Mouse (Mus musculus) thymus, adult 2 months (tissue): ENCODE data around the gene Arhgef9. TPM values are rescaled to one million over a fixed set of nuclear protein-coding genes. Genes with fewer than 3 reads are reported as not detected.

Experiments used
- DNase-seq: peaks from one replicate; pipeline ENCODE4 v3.0.0; 2021
- H3K27ac ChIP-seq: fragments of 200-500 bp; 2 replicates; pipeline ENCODE4 v1.5.1; 2012; ENCODE audit warnings: low read length, control low read depth; ENCODE audit not compliant: control insufficient read depth, insufficient read depth
- H3K27me3 ChIP-seq: fragments of 200-500 bp; 2 replicates; pipeline ENCODE4 v1.6.1; 2012; ENCODE audit warnings: mild to moderate bottlenecking, low read length, moderate library complexity, mixed read lengths; ENCODE audit not compliant: control insufficient read depth, insufficient read depth
- H3K36me3 ChIP-seq: fragments of 200-500 bp; 2 replicates; pipeline ENCODE4 v1.6.1; 2012; ENCODE audit warnings: mild to moderate bottlenecking, low read length, moderate library complexity; ENCODE audit not compliant: control insufficient read depth, insufficient read depth
- H3K4me1 ChIP-seq: fragments of 200-500 bp; replicated peaks from 2 replicates; pipeline ENCODE4 v1.6.1; 2012; ENCODE audit warnings: low read length; ENCODE audit not compliant: control insufficient read depth, insufficient read depth
- H3K4me3 ChIP-seq: fragments of 200-500 bp; 2 replicates; pipeline ENCODE4 v1.5.1; 2012; ENCODE audit warnings: mild to moderate bottlenecking, low read length, control low read depth, moderate library complexity; ENCODE audit not compliant: control insufficient read depth, insufficient read depth
- CTCF ChIP-seq: fragments of 200-500 bp; IDR thresholded peaks from 2 replicates; pipeline ENCODE4 v1.5.1; 2012; ENCODE audit warnings: mild to moderate bottlenecking, control low read depth, low read length, moderate library complexity, borderline replicate concordance; ENCODE audit not compliant: control insufficient read depth, poor library complexity, insufficient read depth; ENCODE audit errors: extremely low read depth
- POLR2A ChIP-seq: fragments of 200-500 bp; IDR thresholded peaks from 2 replicates; pipeline ENCODE4 v1.6.1; 2012; ENCODE audit warnings: mild to moderate bottlenecking, low read length, control low read depth, moderate library complexity; ENCODE audit not compliant: control insufficient read depth, poor library complexity, insufficient read depth; ENCODE audit errors: extremely low read depth
- WGBS: fragments of 180-500 bp; shearing (Covaris S2); methylation state at CpG from one replicate; pipeline ENCODE4 v1.1.7; 2018; 5-methylcytosine and 5-hydroxymethylcytosine counted together
- polyA plus RNA-seq: library from polyadenylated mRNA; depleted of rRNA; stranded (reverse); fragments of >200 nt; gene quantifications from 2 replicates; pipeline ENCODE4 v1.2.3, GENCODE M21; 2012; rRNA removed

The Arhgef9 gene
- polyA plus RNA-seq, 1 experiment: 1.2 TPM

- Histone ChIP-seq H3K27ac (no peak overlapping the region), H3K4me1 (no peaks in the 10 kb centered on the region), H3K36me3 (no peaks in the 10 kb centered on the region), H3K27me3 (no peaks in the 10 kb centered on the region), H3K4me3 (no peak overlapping the region)
- WGBS: 9% methylated on average over 4 of the region's 4 CpGs
- TF ChIP-seq POLR2A (no peak), CTCF (no peak)
- DNase-seq: peak; percentile 2
These were observed 184.6 kb downstream of the Arhgef9 start for GRCm38 (mm10) chrX:95012033-95012432.

Other genes with a start within 250 kb of the Arhgef9 start
- gene Spin4, start 170.2 kb downstream of the Arhgef9 start, polyA plus RNA-seq: 0.10 and 0.19 TPM in 2 replicates
- 5.1 and 5.2 TPM in 2 replicates for gene Amer1, start 248.0 kb upstream of the Arhgef9 start, polyA plus RNA-seq